Mouse (Mus musculus) heart, adult 2 months (tissue): ENCODE measurements at regions not wholly inside any gene's neighbourhood (a gene's known extent, or its start where the extent isn't known, plus 50 kb on each side); places are given as distances from the start of the nearest gene placed in this dataset.

ENCODE experiments used
- CTCF ChIP-seq: fragments of 200-600 bp; IDR thresholded peaks from 2 replicates; pipeline ENCODE4 v1.8.1; 2022; ENCODE audit warnings: antibody characterized with exemption, mild to moderate bottlenecking, moderate library complexity
- EP300 ChIP-seq: fragments of 200-500 bp; IDR thresholded peaks from 2 replicates; pipeline ENCODE4 v1.6.1; 2011; ENCODE audit warnings: low read depth, low read length, control low read depth; ENCODE audit not compliant: insufficient read depth
- POLR2A ChIP-seq: fragments of 200-500 bp; IDR thresholded peaks from 2 replicates; pipeline ENCODE4 v1.6.1; 2011; ENCODE audit warnings: mild to moderate bottlenecking, low read depth, low read length, control low read depth; ENCODE audit not compliant: insufficient read depth

GRCm38 (mm10) chr12:112264201-112264600 is 118.2 kb downstream of the Kif26a start:
- TF ChIP-seq CTCF (no peak), POLR2A (no peak), EP300 (no peak)
